Mouse (Mus musculus): ENCODE measurements around the gene Tubb4a. TPM values are rescaled to one million over a fixed set of nuclear protein-coding genes. Genes with fewer than 3 reads are reported as not detected.
"Not testable (repeated sequence)": the region's sequence is repeated elsewhere in the genome, so short reads cannot be mapped to it uniquely, and the experiment has no call there.

The Tubb4a gene
- total RNA-seq, 2 experiments from 2014 or later = 4.0 to 4.8 TPM

GRCm38 (mm10) chr17:57059486-57059977, 28.1 kb downstream of the Tubb4a start, which contains the start of gene Slc25a23:
Gene Slc25a23 (minus strand): TSS chr17:57059863.
- DNase-seq (ENCODE audit: low spot score in 2 of 2) = peak; percentile 53 to 78

GRCm38 (mm10) chr17:57058891-57059485, 28.6 kb downstream of the Tubb4a start, which contains the start of gene Crb3:
Gene Crb3 (plus strand): TSS chr17:57059105.
- peak in 1 of 2 experiments; percentile 38 for DNase-seq (ENCODE audit: low spot score in 2 of 2)

GRCm38 (mm10) chr17:57056246-57056645, 31.3 kb downstream of the Tubb4a start:
- no peak for DNase-seq (ENCODE audit: low spot score in 2 of 2)

DNA sequence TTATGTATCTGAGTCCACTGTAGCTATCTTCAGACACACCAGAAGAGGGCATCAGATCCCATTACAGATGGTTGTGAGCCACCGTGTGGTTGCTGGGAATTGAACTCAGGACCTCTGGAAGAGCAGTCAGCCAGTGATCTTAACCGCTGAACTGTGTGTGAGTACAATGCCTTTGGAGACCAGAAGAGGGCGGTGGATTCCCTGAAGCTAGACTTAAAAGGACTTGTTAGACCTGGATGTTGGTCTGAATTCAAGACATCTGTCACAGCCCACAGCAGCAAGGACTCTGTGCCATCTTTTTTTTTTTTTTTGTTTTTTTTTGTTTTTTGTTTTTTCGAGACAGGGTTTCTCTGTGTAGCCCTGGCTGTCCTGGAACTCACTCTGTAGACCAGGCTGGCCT, 35.9 kb downstream of the Tubb4a start:
- DNase-seq (ENCODE audit: low spot score in 2 of 2) = not testable (repeated sequence)

- no peak for DNase-seq (ENCODE audit: low spot score in 2 of 2)
Measured at GRCm38 (mm10) chr17:57048816-57049215, 38.8 kb downstream of the Tubb4a start.

DNA sequence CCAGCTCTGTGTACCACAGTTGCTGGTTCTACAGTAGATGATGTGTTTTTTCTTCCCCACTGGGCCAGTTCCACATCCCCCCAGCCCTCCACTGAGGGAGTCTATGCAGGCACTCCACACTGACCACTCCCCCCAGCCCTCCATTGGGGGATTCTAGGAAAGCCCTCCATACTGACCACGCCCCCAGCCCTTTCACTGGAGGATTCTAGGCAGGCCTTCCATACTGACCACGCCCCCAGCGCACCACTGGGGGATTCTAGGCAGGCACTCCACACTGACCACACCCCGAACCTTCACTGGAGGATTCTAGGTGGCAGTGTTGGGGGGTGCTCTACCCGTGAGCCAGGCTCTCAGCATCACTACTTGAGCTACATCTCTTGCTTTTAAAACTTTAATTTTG, 40.2 kb downstream of the Tubb4a start:
- no peak for DNase-seq (ENCODE audit: low spot score in 2 of 2)

GRCm38 (mm10) chr17:57041554-57041953, 46.0 kb downstream of the Tubb4a start, which contains the start of gene Slc25a41:
Gene Slc25a41 (minus strand): TSS chr17:57041654.
- no peak for DNase-seq (ENCODE audit: low spot score in 2 of 2)

GRCm38 (mm10) chr17:57038978-57039377, 48.6 kb downstream of the Tubb4a start:
- no peak for DNase-seq (ENCODE audit: low spot score in 2 of 2)

GRCm38 (mm10) chr17:57032854-57033253, 54.7 kb downstream of the Tubb4a start:
- no peak for DNase-seq (ENCODE audit: low spot score in 2 of 2)

DNA sequence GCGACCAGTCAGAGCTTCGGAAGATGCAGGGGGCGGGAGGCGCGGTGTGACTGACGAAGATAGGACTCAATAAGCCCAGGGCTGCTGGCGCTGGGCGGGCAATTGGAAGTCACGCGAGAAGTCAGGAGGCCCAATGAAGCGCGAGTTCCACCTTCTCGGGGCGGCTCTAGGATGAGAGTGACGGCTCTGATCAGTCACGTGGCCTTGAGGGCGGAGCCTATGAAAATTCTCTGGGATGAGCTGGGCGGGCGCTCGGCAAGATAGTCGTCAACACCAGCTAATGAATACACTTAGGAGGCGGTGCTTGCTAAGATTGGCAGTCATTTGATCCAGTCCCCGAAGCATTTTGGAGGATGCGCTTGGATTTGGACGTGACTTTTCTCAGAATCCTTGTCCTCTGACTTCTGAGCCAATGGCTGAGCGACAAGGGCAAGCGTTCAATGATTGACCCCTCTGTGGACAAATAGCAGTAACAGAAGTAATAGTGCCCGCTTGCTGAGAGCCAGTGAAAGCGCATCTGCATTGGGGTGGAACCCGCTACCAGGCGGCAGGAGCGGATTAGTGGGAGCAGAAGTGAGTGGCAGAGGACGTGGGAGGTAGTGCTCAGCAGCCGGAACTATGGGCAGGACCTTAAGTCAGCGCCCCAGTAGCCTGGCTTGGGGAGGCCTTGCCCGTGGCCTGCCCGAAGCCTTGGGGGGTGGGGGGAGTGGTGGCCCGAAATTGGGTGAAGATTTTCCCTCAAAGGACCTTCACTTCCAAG, 55.7 kb downstream of the Tubb4a start:
- peak; percentile 93 to 99 for DNase-seq (ENCODE audit: low spot score in 2 of 2)

DNA sequence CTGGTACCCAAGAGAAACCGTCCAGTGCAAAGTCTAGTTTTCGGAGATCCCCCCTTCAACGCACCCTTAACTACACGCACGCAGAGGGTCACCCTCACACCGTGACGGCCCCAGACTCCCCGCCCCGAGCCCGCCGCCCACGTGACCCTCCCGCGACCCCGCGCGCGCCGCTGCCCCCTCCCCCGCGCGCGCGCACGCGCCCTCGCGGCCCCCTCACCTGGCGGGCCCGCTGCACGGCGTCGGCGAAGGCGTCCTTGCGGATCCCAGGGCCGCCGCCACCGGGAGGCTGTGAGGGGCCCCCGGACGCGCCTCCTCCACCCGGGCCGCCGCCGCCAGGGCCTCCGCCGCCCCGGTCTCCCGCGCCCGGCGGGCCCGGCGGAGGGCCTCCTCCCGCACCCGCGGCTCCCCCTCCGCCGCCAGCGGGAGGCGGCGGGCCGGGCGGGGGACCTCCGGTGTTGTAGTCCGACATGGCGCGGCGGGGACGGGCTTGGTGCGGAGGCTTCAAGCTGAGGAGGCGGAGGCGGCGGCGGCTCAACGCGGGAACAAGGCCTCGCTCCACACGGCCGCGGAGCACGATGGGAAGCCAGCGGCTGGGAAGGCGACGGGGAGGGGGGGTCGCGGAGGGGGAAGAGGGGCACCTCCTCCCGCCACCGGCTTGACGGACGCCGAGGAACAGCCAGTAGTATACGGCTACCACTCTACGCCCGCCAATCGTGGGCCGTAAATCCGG, 56.5 kb downstream of the Tubb4a start, which contains the start of gene Khsrp:
TSS of gene Khsrp (minus strand) at position 592 of the 730 bp plus-strand sequence.
- peak; percentile 43 to 64 for DNase-seq (ENCODE audit: low spot score in 2 of 2)

Other genes starting within 250 kb of the Tubb4a start
- gene Acsbg2, start 213.3 kb downstream of the Tubb4a start, total RNA-seq (2021) = not detected
- not detected for gene 1700061G19Rik, start 212.3 kb downstream of the Tubb4a start, total RNA-seq (2021)
- gene Mllt1, start 152.4 kb downstream of the Tubb4a start, total RNA-seq (2021) = 10 to 100 TPM; 23.9 to 27.2 TPM
- not detected for gene Acer1, start 105.7 kb downstream of the Tubb4a start, total RNA-seq (2021)
- 10 to 100 TPM; 35.6 to 41.4 TPM for gene Clpp, start 97.5 kb downstream of the Tubb4a start, total RNA-seq (2021)
- 10 to 100 TPM; 36.6 to 37.0 TPM for gene Alkbh7, start 90.4 kb downstream of the Tubb4a start, total RNA-seq (2021)
- not detected for gene Pspn, start 87.8 kb downstream of the Tubb4a start, total RNA-seq (2021)
- gene Gtf2f1, start 76.5 kb downstream of the Tubb4a start, total RNA-seq (2021) = 10 to 100 TPM; 31.9 to 34.9 TPM
- gene Gm17949, start 76.3 kb downstream of the Tubb4a start, total RNA-seq (2021) = not detected
- gene Khsrp, start 56.3 kb downstream of the Tubb4a start, total RNA-seq (2021) = 10 to 100 TPM; 87.0 to 87.7 TPM
- not detected for gene Slc25a41, start 46.1 kb downstream of the Tubb4a start, total RNA-seq (2021)
- under 1 TPM; 0.49 to 0.67 TPM for gene Crb3, start 28.7 kb downstream of the Tubb4a start, total RNA-seq (2021)
- 10 to 100 TPM; 35.5 to 35.7 TPM for gene Slc25a23, start 27.9 kb downstream of the Tubb4a start, total RNA-seq (2021)
- gene Dennd1c, start 9.3 kb downstream of the Tubb4a start, total RNA-seq (2021) = 1 to 10 TPM; 2.1 TPM
- gene Tnfsf9, start 17.5 kb upstream of the Tubb4a start, total RNA-seq (2021) = 1 to 10 TPM; 1.3 to 1.4 TPM
- gene Cd70, start 62.0 kb upstream of the Tubb4a start, total RNA-seq (2021) = not detected
- not detected for gene Tnfsf14, start 106.4 kb upstream of the Tubb4a start, total RNA-seq (2021)
- 10 to 100 TPM in 1 of 2 experiments, 1 to 10 TPM in 1; 5.3 to 19.8 TPM for gene C3, start 140.4 kb upstream of the Tubb4a start, total RNA-seq (2021)
- gene Gpr108, start 160.7 kb upstream of the Tubb4a start, total RNA-seq (2021) = 10 to 100 TPM; 24.8 to 25.6 TPM
- 10 to 100 TPM; 61.0 to 81.5 TPM for gene Trip10, start 161.7 kb upstream of the Tubb4a start, total RNA-seq (2021)
- gene Vav1, start 191.3 kb upstream of the Tubb4a start, total RNA-seq (2021) = 1 to 10 TPM; 2.1 to 3.4 TPM